Mouse (Mus musculus): Measurements from ENCODE around the gene Lin52. TPM values are rescaled to one million over a fixed set of nuclear protein-coding genes. Genes with fewer than 3 reads are reported as not detected.

Gene Lin52
- total RNA-seq, 2 experiments from 2014 or later, result 10.9 to 11.2 TPM

GRCm38 (mm10) chr12:84539537-84539936 lies 88.3 kb downstream of the Lin52 start:
- peak; percentile 30 for DNase-seq

GRCm38 (mm10) chr12:84541391-84541958 lies 90.3 kb downstream of the Lin52 start:
- DNase-seq, result no peak

GRCm38 (mm10) chr12:84546028-84546427 lies 94.8 kb downstream of the Lin52 start:
- peak; percentile 81 for DNase-seq

GRCm38 (mm10) chr12:84546577-84547085 lies 95.4 kb downstream of the Lin52 start:
- no peak for DNase-seq

GRCm38 (mm10) chr12:84548251-84548650 lies 97.0 kb downstream of the Lin52 start:
- DNase-seq, result no peak

GRCm38 (mm10) chr12:84555218-84555617 lies 104.0 kb downstream of the Lin52 start:
- DNase-seq, result no peak

- DNase-seq, result no peak
These were observed 111.3 kb downstream of the Lin52 start for GRCm38 (mm10) chr12:84562558-84562957.

GRCm38 (mm10) chr12:84567576-84567975 lies 116.4 kb downstream of the Lin52 start:
- DNase-seq, result no peak

- no peak for DNase-seq
These were observed 118.2 kb downstream of the Lin52 start, which contains the start of gene Vsx2 for GRCm38 (mm10) chr12:84569336-84569970. Vsx2 (plus strand) TSS chr12:84569762.

GRCm38 (mm10) chr12:84569976-84570693 lies 118.9 kb downstream of the Lin52 start:
- DNase-seq, result no peak

GRCm38 (mm10) chr12:84570694-84571415 lies 119.6 kb downstream of the Lin52 start:
- no peak for DNase-seq

- no peak for DNase-seq
These were observed 120.5 kb downstream of the Lin52 start for GRCm38 (mm10) chr12:84571466-84572340.

- no peak for DNase-seq
These were observed 121.1 kb downstream of the Lin52 start for GRCm38 (mm10) chr12:84572341-84572720.

- DNase-seq, result no peak
These were observed 121.9 kb downstream of the Lin52 start for GRCm38 (mm10) chr12:84573094-84573493.

- DNase-seq, result no peak
These were observed 126.7 kb downstream of the Lin52 start for GRCm38 (mm10) chr12:84577768-84578439.

- DNase-seq, result peak; percentile 18
These were observed 127.2 kb downstream of the Lin52 start for GRCm38 (mm10) chr12:84578440-84578770.

- no peak for DNase-seq
These were observed 130.1 kb downstream of the Lin52 start for GRCm38 (mm10) chr12:84581285-84581684.

GRCm38 (mm10) chr12:84589825-84590761 lies 138.9 kb downstream of the Lin52 start:
- peak; percentile 98 for DNase-seq

Measured in adrenal gland, postnatal 10 days (tissue).